Mouse (Mus musculus): ENCODE results near the gene Snrnp200. TPM values are rescaled to one million over a fixed set of nuclear protein-coding genes. Genes with fewer than 3 reads are reported as not detected.
"Not testable (repeated sequence)": the region's sequence is repeated elsewhere in the genome, so short reads cannot be mapped to it uniquely, and the experiment has no call there.

The Snrnp200 gene
- polyA plus RNA-seq, 1 experiment, result 92.5 TPM

DNA sequence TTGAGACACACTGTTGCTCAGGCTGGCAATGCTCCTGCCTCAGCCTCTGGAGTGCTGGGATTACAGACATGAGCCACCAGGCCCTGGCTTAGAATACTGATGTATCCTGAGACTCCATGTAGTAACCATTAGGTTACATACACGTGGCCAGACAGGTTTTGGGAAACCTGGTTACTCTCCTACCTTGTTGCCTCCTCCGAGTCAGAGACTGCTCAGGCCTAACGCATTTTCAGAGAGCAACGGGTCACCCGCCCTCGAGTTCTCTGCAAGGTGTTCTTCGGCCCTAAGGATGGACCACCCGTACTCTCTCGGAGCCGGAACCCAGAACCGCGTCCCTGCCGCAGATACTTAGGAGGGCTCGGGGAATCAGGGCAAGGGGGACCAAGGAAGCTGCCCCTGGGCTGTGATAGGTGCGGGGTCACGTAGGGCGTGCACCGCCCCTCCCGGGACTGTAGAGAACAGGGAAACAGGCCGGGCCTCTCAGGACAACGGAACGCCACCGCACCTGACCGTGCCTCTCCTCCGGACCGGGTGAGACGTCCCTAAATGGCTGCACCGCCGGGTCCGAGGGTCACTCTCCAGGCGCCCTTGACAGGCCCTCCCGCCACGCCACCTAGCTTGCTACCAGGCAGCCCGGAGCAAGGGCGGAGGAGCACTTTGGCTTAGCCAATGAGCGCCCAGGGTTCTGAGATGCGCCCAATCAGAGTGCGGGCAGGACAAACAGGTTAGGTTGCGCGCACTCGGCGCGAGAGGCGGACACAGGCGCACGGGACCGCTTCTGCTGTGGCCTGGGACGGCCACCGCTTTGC, 61.5 kb downstream of the Snrnp200 start, which contains the start of gene Stard7:
Stard7 (plus strand) TSS at position 728 of the 809 bp plus-strand sequence.
- Histone ChIP-seq H3K36me3 (ENCODE audit: control insufficient read depth, insufficient read depth, low read length) (no peaks in the 10 kb centered on the region), H3K27me3 (ENCODE audit: control insufficient read depth, insufficient read depth, low read length) (no peaks in the 10 kb centered on the region), H3K4me1 (replicated peaks; ENCODE audit: control insufficient read depth, insufficient read depth, low read length) (peaks cover 3% of the 10 kb centered on the region), H3K4me3 (ENCODE audit: control insufficient read depth, insufficient read depth, low read length) (peak within 1 kb of the TSS; percentile 74), H3K27ac (ENCODE audit: control insufficient read depth, insufficient read depth, low read length) (no peak within 1 kb of the TSS)
- TF ChIP-seq POLR2A (IDR thresholded peaks at IDR 0.05; ENCODE audit: control insufficient read depth, extremely low read depth, insufficient read depth, low read length, poor library complexity), result 0 out of 2 replicates have a peak, but pooled peaks have one; percentile 53
- peak; percentile 37; the same call in 1 of the 2 replicates for TF ChIP-seq CTCF (IDR thresholded peaks at IDR 0.05; ENCODE audit: borderline replicate concordance, control insufficient read depth, extremely low read depth, insufficient read depth, low read length, poor library complexity)
- WGBS, result under 1% methylated on average over 49 of the region's 49 CpGs
- peak; percentile 96 for DNase-seq

GRCm38 (mm10) chr2:127270300-127271041, 62.3 kb downstream of the Snrnp200 start:
- H3K27ac ChIP-seq (ENCODE audit: control insufficient read depth, insufficient read depth, low read length), result no peak overlapping the region
- no peaks in the 10 kb centered on the region for H3K27me3 ChIP-seq (ENCODE audit: control insufficient read depth, insufficient read depth, low read length)
- H3K4me3 ChIP-seq (ENCODE audit: control insufficient read depth, insufficient read depth, low read length), result peak overlapping the region; percentile 74
- whole genome bisulfite sequencing, result under 1% methylated on average over 75 of the region's 75 CpGs
- no peaks in the 10 kb centered on the region for H3K36me3 ChIP-seq (ENCODE audit: control insufficient read depth, insufficient read depth, low read length)
- peak; percentile 66 for DNase-seq
- TF ChIP-seq POLR2A (IDR thresholded peaks at IDR 0.05; ENCODE audit: control insufficient read depth, extremely low read depth, insufficient read depth, low read length, poor library complexity) (peak; percentile 34; the same call in 1 of the 2 replicates), CTCF (IDR thresholded peaks at IDR 0.05; ENCODE audit: borderline replicate concordance, control insufficient read depth, extremely low read depth, insufficient read depth, low read length, poor library complexity) (0 out of 2 replicates have a peak, but pooled peaks have one; percentile 23)
- H3K4me1 ChIP-seq (replicated peaks; ENCODE audit: control insufficient read depth, insufficient read depth, low read length), result peaks cover 3% of the 10 kb centered on the region

- peak overlapping the region; percentile 74 for H3K4me3 ChIP-seq (ENCODE audit: control insufficient read depth, insufficient read depth, low read length)
- H3K27ac ChIP-seq (ENCODE audit: control insufficient read depth, insufficient read depth, low read length), result no peak overlapping the region
- no peak for DNase-seq
- H3K36me3 ChIP-seq (ENCODE audit: control insufficient read depth, insufficient read depth, low read length), result no peaks in the 10 kb centered on the region
- peaks cover 3% of the 10 kb centered on the region for H3K4me1 ChIP-seq (replicated peaks; ENCODE audit: control insufficient read depth, insufficient read depth, low read length)
- 6% methylated on average over 8 of the region's 8 CpGs for WGBS
- no peaks in the 10 kb centered on the region for H3K27me3 ChIP-seq (ENCODE audit: control insufficient read depth, insufficient read depth, low read length)
- TF ChIP-seq POLR2A (IDR thresholded peaks at IDR 0.05; ENCODE audit: control insufficient read depth, extremely low read depth, insufficient read depth, low read length, poor library complexity) (no peak), CTCF (IDR thresholded peaks at IDR 0.05; ENCODE audit: borderline replicate concordance, control insufficient read depth, extremely low read depth, insufficient read depth, low read length, poor library complexity) (no peak)
Observed at GRCm38 (mm10) chr2:127271042-127271515, 62.9 kb downstream of the Snrnp200 start.

DNA sequence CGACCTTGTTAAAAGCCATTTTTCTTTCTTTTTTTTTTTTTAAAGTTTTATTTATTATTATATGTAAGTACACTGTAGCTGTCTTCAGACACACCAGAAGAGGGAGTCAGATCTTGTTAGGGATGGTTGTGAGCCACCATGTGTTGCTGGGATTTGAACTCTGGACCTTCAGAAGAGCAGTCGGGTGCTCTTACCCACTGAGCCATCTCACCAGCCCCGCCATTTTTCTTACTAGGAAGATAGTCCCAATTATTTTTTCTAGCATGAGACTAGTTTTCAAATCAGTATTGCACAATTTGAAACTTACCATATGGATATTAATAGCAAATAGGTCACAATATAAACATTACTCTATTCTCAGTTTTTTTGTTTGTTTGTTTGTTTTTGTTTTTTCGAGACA, 63.9 kb downstream of the Snrnp200 start:
- not testable (repeated sequence) for H3K4me3 ChIP-seq (ENCODE audit: control insufficient read depth, insufficient read depth, low read length); H3K4me1 ChIP-seq (replicated peaks; ENCODE audit: control insufficient read depth, insufficient read depth, low read length); DNase-seq; H3K36me3 ChIP-seq (ENCODE audit: control insufficient read depth, insufficient read depth, low read length); H3K27me3 ChIP-seq (ENCODE audit: control insufficient read depth, insufficient read depth, low read length); H3K27ac ChIP-seq (ENCODE audit: control insufficient read depth, insufficient read depth, low read length)
- WGBS, result 92% methylated on average over 4 of the region's 4 CpGs

GRCm38 (mm10) chr2:127272806-127273205, 64.6 kb downstream of the Snrnp200 start:
- Histone ChIP-seq H3K27ac (ENCODE audit: control insufficient read depth, insufficient read depth, low read length) (no peak overlapping the region), H3K4me3 (ENCODE audit: control insufficient read depth, insufficient read depth, low read length) (no peak overlapping the region), H3K36me3 (ENCODE audit: control insufficient read depth, insufficient read depth, low read length) (no peaks in the 10 kb centered on the region), H3K4me1 (replicated peaks; ENCODE audit: control insufficient read depth, insufficient read depth, low read length) (peaks cover 3% of the 10 kb centered on the region), H3K27me3 (ENCODE audit: control insufficient read depth, insufficient read depth, low read length) (no peaks in the 10 kb centered on the region)
- WGBS, result 96% methylated on average over 3 of the region's 3 CpGs
- TF ChIP-seq POLR2A (IDR thresholded peaks at IDR 0.05; ENCODE audit: control insufficient read depth, extremely low read depth, insufficient read depth, low read length, poor library complexity), result no peak
- TF ChIP-seq CTCF (IDR thresholded peaks at IDR 0.05; ENCODE audit: borderline replicate concordance, control insufficient read depth, extremely low read depth, insufficient read depth, low read length, poor library complexity), result no peak
- DNase-seq, result no peak

DNA sequence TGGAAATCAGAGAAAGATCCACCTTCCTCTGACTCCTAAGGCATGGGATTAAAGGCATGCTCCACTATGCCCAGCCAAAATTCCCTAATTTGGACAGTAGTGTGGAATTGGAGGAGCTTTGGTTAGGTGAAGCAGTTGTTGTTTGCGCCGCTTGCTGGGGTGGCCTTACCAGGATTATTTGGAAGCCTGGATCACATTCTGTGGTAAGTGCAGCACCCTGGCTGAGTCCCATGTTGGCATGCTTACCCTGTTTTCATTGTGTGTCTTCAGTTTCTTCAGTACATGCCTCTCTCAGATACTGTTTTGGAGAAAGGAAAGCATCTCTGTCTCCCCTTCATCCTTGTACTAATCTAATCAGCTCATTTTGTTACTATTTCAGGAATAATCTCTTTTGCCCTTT, 66.4 kb downstream of the Snrnp200 start:
- Histone ChIP-seq H3K27ac (ENCODE audit: control insufficient read depth, insufficient read depth, low read length) (no peak overlapping the region), H3K36me3 (ENCODE audit: control insufficient read depth, insufficient read depth, low read length) (no peaks in the 10 kb centered on the region), H3K4me3 (ENCODE audit: control insufficient read depth, insufficient read depth, low read length) (no peak overlapping the region), H3K27me3 (ENCODE audit: control insufficient read depth, insufficient read depth, low read length) (no peaks in the 10 kb centered on the region), H3K4me1 (replicated peaks; ENCODE audit: control insufficient read depth, insufficient read depth, low read length) (peaks cover 3% of the 10 kb centered on the region)
- no peak for DNase-seq
- TF ChIP-seq CTCF (IDR thresholded peaks at IDR 0.05; ENCODE audit: borderline replicate concordance, control insufficient read depth, extremely low read depth, insufficient read depth, low read length, poor library complexity) (no peak), POLR2A (IDR thresholded peaks at IDR 0.05; ENCODE audit: control insufficient read depth, extremely low read depth, insufficient read depth, low read length, poor library complexity) (no peak)
- 91% methylated on average over 2 of the region's 2 CpGs for WGBS
